Comparison of ENCODE assay signal across 9 mouse cellular contexts in the genomic region with DNA sequence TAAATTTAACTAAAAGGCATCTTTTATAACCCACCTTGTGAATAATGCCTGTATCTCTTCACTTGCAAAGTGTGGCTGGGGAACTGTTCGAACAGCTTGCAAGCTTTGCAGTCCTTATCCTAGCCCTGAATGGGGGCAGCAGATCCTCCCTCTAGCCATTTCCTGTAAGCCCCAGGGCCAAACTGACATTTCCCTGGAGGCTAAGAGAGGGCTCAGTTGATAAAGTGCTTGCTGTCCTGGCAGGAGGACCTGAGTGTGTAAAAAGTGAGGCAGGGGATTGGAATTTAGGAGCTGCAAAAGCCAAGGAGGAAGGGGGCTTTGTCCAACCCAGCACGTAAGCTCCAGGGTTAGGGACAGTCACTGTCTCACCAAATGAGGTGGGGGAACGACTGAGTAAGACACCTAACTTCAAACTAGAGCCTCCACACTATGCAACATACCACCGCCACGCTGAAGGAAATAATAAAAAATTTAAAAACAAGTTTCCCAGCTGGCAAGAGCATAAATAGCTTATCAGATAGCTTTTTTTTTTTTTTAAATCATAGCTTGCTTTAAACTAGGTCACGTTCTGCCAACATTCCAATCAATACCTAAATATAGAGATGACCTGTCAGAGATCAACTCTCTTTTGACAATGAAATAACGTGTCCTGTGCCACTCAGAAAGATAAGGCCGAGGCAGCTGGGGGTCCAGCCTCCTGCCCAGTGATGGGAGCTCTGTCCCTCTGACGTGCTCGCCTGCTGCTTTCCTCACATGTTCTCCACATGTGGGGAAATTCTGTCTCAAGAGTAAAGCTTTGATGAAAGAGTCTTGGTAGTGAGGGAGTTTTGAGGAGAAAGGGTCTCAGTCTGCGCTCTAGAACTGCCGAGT.
DNase-seq lines count a peak whose midpoint lies in the region; ATAC-seq and TF ChIP-seq lines count a peak whose summit lies in the region.
"Had no signal": no experiment of that assay in that cellular context is flagged by ENCODE, and none has a peak within 500 bp of the region (broad histone marks: within the 10 kb centered on the region; RNA-seq: fewer than 3 reads in every experiment).

No protein-coding gene starts in this region.

- TF ChIP-seq EP300 in heart, adult 2 months (IDR thresholded peaks at IDR 0.05; ENCODE audit: insufficient read depth, low read depth, low read length): no peak

- DNase-seq in liver, adult 2 months (ENCODE audit: extremely low read depth, low read depth, low spot score): peak; percentile 86
- no peak for DNase-seq in liver
- peak; percentile 52 for DNase-seq in heart, adult 2 months
- DNase-seq in urinary bladder, adult 18-20 months (ENCODE audit: low spot score in 2 of 2): no peak
- no peak for DNase-seq in urinary bladder, adult 2 months (ENCODE audit: low spot score)
- DNase-seq in layer of hippocampus, adult 18-20 months (ENCODE audit: low spot score in 2 of 2): no peak
- DNase-seq: kidney, postnatal 14 days had no signal

- 35% methylated on average over 12 of the region's 12 CpGs for WGBS in liver, adult 2 months
- whole genome bisulfite sequencing in heart, adult 2 months: 32% methylated on average over 12 of the region's 12 CpGs
- whole genome bisulfite sequencing in limb, embryonic 12.5 days: 44% methylated on average over 12 of the region's 12 CpGs

- H3K36me3 ChIP-seq in liver, adult 2 months (ENCODE audit: control insufficient read depth, insufficient read depth, low read length): no peaks in the 10 kb centered on the region
- H3K36me3 ChIP-seq in heart, adult 2 months (ENCODE audit: control insufficient read depth, insufficient read depth, low read length): peaks cover 3% of the 10 kb centered on the region; the same call in 1 of the 2 replicates
- no peaks in the 10 kb centered on the region for H3K36me3 ChIP-seq in limb, embryonic 12.5 days

- H3K9me3 ChIP-seq in limb, embryonic 12.5 days: no peaks in the 10 kb centered on the region

- peaks cover 31% of the 10 kb centered on the region for H3K4me1 ChIP-seq in liver, adult 2 months (ENCODE audit: control insufficient read depth, insufficient read depth, low read length)
- peaks cover 50% of the 10 kb centered on the region for H3K4me1 ChIP-seq in brown adipose tissue, adult 24 weeks (ENCODE audit: control insufficient read depth, insufficient read depth, insufficient read length, low read length)
- H3K4me1 ChIP-seq in heart, adult 2 months (ENCODE audit: control insufficient read depth, insufficient read depth, low read length): peaks cover 34% of the 10 kb centered on the region
- H3K4me1 ChIP-seq in limb, embryonic 12.5 days (replicated peaks): peaks cover 71% of the 10 kb centered on the region

- no peak overlapping the region for H3K27ac ChIP-seq in liver, adult 2 months (replicated peaks; ENCODE audit: insufficient read depth, low read depth, low read length)
- peak overlapping the region; percentile 73 for H3K27ac ChIP-seq in brown adipose tissue, adult 24 weeks (replicated peaks; ENCODE audit: low read depth, low read length)
- peak overlapping the region; percentile 68 for H3K27ac ChIP-seq in heart, adult 2 months
- H3K27ac ChIP-seq in limb, embryonic 12.5 days: peak overlapping the region; percentile 83

- TF ChIP-seq CTCF in liver, adult 2 months (IDR thresholded peaks at IDR 0.05; ENCODE audit: low read depth, low read length): no peak
- TF ChIP-seq CTCF in heart, adult 2 months (IDR thresholded peaks at IDR 0.05): peak; percentile 13; the same call in 1 of the 2 replicates

- intact Hi-C loops in heart, adult 2 months (cut with DNase I): loop anchor here (1.0 to 10.0 kb wide), 4 partner anchors 95 to 612 kb away; no protein-coding TSS in a partner anchor

- ATAC-seq in limb, embryonic 12.5 days (ENCODE audit: insufficient number of reproducible peaks, insufficient read depth, low FRiP score, low TSS enrichment, low read depth): no peak

- H3K27me3 ChIP-seq in liver, adult 2 months (ENCODE audit: control insufficient read depth, insufficient read depth, low read length): no peaks in the 10 kb centered on the region
- no peaks in the 10 kb centered on the region for H3K27me3 ChIP-seq in heart, adult 2 months (ENCODE audit: control insufficient read depth, insufficient read depth, low read length)
- no peaks in the 10 kb centered on the region for H3K27me3 ChIP-seq in limb, embryonic 12.5 days

- no peak for TF ChIP-seq POLR2A in liver, adult 2 months (IDR thresholded peaks at IDR 0.05; ENCODE audit: extremely low read depth, insufficient read depth, low read length)
- no peak for TF ChIP-seq POLR2A in heart, adult 2 months (IDR thresholded peaks at IDR 0.05; ENCODE audit: insufficient read depth, low read depth, low read length)

- H3K4me3 ChIP-seq in liver, adult 2 months (ENCODE audit: insufficient read depth, low read depth, low read length): no peak overlapping the region
- H3K4me3 ChIP-seq in brown adipose tissue, adult 24 weeks (ENCODE audit: insufficient read depth, low read depth, low read length): no peak overlapping the region
- H3K4me3 ChIP-seq in heart, adult 2 months: no peak overlapping the region
- H3K4me3 ChIP-seq in limb, embryonic 12.5 days (replicated peaks): no peak overlapping the region

- no peak overlapping the region for H3K9ac ChIP-seq in liver, adult 2 months (ENCODE audit: low read depth, low read length)
- peak overlapping the region; percentile 25 for H3K9ac ChIP-seq in heart, adult 2 months (ENCODE audit: low read depth, low read length)
- H3K9ac ChIP-seq in limb, embryonic 12.5 days (replicated peaks): no peak overlapping the region

- H3K79me2 ChIP-seq in liver, adult 2 months (ENCODE audit: control insufficient read depth, insufficient read depth, low read length): no peaks in the 10 kb centered on the region
- H3K79me2 ChIP-seq in heart, adult 2 months (replicated peaks; ENCODE audit: control insufficient read depth, insufficient read depth, low read length): no peaks in the 10 kb centered on the region

- H3K4me2 ChIP-seq in limb, embryonic 12.5 days: no peak overlapping the region

Comparison
In these comparisons a context has a peak if more than half of its experiments do, and no peak if none do; other contexts are left out.
1. DNase-seq: peak in liver, adult 2 months (single experiment) and heart, adult 2 months (2 of 2); none in liver (single experiment), urinary bladder, adult 18-20 months (0 of 2), urinary bladder, adult 2 months (single experiment) and layer of hippocampus, adult 18-20 months (0 of 2).